Mouse (Mus musculus): ENCODE data around the gene Lypd6b.

Lypd6b gene

DNA sequence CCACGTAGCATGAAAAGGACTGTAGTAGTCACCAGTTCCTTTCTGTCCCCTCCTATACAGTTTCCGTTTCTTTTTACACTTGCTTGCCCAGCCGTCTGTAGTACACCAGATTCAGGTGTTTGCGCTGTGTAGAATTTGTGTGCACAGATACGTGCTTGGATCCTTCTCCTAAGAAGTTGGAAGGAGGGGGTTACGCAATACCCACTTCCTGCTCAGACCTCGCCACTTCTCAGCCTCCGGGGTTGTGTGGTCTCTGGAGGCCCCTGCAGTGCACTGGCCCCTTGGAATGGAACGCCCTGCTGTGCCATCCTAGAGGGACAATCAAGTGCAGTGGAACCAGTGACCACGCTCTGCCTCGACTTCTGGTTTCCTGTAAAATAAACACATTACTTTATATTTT lies 16.3 kb upstream of the Lypd6b start:
- DNase-seq = peak in 1 of 2 experiments; percentile 7

DNA sequence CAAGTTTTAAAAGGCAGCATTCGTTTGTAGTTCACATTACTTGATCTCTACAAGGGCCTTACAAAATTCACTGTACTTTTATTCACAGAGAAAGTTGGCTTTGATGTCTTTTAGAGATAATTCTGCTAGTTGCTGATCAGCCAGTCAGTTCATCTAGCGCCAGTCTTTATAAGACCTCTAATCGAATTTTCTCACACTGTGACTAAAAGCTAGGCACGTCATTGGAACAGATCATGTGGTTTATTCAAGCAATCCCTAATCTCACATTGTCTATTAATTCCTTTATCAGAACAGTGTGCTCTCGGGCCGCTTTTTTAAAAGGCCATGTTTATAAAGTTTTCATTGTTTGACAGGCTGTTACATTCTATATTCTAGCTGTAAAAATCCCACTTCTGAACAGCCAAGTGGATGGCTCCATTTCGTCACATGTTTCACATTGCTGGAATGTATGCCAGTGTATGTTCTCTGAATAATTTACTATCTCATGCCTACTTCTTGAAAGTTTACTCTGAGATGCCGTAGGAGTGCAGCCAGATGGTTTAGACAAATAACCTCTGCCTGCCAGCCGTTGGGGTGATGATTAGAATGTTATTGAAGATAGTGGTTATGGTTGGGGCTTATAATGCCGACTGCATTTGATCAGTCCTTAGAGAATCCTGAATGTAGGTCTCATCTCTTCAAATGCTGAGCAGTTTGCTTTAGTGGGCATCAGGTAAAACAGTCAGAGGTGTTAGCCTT lies 14.1 kb upstream of the Lypd6b start:
- no peak for DNase-seq

DNA sequence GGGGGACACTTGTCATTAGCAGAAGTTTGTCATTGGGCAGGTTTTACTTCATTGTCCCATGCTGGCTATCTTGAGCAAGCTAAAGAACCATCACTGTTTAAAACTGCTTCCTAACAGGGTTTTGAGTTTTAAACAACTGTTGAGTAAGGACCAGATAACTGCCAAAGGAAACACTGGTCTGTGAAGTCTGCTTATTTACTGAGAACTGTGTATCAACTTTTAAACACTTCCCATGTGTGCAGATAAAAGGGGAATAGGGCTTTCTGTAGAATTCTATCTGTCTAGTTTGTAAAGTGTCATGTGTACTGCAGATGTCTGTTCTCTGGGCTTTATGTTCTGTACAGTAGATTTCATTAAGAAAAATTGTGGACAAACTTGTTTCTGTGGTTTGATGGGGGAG lies 13.3 kb upstream of the Lypd6b start:
- DNase-seq = no peak

DNA sequence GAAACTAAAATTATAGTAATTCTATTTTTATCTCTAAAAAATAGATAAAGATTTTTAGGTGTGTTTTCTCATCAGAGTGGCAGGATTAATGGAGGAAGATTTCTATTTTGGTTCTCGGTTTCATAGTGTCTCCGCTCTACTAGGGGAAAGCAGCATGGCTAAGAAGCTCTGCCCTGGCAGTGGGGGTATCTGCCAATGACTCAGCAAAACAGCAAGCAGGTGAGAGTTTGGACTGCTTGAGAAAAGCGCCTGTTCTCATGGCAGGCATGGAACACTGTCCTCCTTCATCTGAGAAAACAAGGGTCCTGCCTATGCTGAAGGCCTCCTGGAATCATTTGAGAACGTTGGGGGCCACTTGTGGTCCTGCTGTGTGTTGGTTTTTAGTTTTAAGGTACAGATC lies 12.3 kb upstream of the Lypd6b start:
- DNase-seq = no peak

DNA sequence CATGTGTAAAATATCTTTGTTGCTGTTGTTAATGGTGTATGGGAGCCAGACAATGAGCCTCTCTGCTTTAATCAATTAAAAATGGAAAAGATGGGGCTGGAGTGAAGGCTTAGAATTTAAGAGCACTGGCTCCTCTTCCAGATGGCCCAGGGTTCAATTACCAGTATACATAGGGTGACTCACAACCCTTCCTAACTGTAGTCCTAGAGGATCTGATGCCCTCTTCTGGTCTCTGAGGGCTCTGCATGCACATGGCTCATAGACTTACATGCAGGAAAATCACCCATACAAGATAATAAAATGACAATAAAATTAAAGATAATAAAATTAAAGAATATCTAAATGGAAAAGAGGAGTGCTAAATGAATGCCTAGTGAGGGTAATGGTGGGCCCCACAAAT lies 11.8 kb upstream of the Lypd6b start:
- no peak for DNase-seq

DNA sequence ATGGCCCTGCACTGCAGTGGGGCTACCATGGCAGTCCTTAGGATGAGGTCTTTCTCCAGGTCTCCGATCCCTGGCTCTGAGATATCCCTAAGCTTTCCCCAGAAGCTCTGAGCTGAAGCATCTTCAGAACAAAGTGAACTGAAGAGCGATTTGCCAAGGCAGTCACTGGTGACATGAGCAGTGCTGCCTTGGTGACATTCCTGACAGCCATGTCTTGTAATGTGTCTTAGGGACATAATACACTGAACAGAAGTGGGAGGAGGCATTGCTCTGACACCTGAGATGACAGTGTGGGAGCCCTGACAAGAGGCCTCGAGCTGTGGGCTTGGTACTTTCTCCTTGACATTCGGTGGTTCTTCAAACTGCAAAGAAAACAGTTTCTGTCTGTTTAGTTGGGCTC lies 11.1 kb upstream of the Lypd6b start:
- no peak for DNase-seq

DNA sequence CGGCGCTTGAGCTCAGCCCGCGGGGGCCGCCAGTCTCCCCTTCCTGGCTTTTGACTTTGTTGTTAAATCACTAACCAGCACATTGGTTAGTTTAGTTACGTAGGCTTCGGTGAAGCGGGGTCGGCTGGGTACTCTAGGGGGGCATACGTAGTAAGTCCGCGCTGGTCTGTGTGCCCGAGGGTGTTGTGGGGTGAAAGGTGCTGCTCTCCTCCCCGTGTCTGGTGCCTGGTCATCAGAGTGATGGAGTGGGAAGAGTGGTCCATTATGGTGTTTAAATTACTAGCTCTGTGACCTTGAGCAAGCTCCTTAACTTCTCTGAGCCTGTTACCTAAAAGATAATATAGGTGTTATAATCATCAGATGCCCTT lies 547 bp downstream of the Lypd6b start:
- DNase-seq = no peak

DNA sequence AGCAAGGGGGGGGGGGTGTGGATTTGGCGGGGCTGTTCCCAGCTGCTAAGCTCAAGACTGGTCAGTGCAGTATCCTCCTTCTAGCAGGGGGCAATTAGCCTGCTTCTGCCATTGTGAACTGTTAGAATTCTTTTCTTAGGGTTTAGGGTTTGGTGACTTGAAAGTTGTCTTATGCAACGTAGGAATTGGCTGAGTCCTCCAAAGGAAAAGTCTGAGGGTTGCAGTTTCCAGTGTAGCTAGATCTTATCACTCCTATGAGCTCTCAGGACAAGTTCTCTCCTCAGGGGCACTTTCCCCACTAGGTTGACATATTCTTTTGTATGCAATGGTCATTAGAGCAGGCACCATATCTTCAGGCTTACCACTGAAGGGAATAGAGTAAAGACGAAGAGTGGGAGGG lies 1.2 kb downstream of the Lypd6b start:
- no peak for DNase-seq

DNA sequence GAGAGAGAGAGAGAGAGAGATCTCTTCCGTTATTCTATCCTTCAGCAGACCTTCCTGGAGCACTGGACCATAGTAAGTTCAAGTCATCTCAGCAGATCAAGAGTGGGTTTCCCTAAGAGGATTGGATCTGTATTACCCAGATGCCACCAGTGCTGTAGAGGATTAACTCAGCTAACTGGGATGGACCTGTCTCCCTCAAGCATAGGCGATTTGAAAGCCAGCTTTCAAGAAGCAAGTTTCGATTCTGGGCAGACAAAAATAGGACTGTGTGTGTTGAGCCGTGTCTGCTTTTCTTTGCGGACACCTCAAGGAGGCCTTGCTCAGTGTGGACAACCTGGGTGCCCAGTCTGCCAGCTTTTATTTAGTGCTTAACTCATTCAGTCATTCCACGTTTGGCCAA lies 1.6 kb downstream of the Lypd6b start:
- DNase-seq = no peak

DNA sequence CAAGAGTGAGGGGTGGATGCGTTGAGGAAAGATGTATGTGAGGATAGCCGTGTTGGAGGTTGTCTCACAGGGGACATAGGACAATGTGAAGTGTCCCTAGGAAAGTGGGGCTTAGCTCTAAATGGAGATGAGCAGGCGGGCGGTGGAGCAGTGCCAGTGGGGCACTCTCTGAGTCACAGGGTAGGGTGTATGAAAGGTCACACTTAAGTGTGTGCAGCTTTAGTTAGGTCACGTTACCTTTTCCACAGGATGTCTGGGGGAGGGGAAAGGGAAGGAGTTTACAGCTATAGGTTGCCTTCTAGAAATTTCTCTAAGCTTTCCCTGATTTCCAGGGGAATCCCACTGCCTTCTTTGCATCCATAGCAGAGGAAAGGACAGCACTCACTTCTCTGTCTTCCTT lies 2.0 kb downstream of the Lypd6b start:
- no peak for DNase-seq

DNA sequence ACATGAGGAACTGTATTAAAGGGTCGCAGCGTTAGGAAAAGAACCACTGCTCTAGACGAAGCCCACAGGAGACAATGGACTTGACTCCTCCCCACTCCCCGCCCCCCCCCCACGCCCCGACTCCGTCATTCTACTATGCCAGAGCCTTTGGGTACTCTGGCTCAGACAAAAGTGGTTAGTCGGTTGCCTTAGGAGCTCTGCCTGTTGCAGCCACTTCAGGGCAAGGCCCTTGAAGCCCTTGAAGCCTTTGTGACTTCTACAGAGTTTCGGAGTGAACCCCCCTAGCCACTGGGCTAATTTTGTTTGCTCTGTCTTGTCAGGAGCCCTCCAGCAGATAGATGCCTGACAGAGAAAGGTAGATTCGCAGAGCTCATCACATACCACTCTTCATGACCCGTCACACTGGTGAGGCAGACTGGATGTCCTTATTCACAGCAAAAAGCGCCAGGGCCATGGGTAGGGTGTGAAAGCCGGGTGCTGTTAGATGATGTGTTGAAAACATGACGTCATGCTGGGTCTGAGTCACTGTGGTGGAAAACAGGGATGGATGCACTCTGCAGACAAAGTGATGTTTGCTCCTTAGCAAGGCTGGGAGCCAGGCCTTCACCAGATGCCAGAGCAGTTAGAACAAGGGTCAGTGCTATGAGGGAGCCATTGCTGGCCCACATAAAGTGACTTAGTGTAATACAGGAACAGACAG lies 10.1 kb downstream of the Lypd6b start:
- DNase-seq = no peak

DNA sequence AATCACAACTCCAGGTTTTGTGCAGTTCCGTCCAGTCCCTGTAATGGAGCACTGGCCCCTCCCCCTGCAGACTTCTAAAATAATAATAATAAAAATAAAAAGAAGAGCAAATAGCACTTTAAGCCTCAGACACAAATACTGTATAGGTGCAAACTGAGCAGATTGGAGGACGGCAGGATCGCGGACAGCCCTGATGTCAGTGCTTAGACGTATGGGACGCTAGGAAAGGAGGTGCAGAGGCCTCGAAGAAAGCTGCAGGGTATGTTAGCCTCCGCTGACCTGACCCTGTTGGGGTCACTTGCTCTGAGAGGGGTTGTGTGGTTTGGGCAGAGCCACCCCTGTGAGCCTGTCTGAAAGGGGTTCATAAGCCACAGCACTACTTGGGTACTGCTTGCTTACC lies 17.0 kb downstream of the Lypd6b start:
- DNase-seq = no peak

DNA sequence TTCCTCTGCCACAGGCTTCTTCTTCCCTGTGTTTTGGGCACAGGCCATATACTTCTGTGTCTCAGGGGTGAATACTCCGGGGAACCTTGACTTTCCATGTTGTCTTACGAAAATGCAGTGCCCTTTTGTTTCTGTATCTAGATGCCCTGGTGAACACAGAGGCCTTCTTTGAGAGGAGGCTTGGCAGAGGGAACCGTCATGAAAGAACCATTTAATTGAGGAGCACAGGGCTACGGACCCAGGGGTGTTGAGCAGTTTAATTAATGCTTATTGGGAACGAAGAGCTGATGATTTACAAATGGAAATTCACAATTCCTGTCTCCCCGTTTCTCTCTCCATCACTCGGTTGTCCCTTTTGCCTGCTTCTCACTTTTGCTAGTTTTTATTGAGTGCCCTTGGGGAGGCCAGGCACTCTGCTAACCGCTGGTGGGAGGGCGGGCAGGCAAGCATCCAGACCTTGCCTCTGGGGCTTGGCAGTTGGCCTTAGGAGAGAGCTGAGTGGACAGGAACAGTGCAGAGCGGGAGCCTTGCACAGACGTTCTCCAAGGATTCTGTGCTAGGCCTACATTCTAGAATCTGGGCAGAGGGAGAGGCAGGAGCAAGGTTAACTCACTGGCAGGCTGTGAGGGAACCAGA lies 18.4 kb downstream of the Lypd6b start:
- DNase-seq = no peak

DNA sequence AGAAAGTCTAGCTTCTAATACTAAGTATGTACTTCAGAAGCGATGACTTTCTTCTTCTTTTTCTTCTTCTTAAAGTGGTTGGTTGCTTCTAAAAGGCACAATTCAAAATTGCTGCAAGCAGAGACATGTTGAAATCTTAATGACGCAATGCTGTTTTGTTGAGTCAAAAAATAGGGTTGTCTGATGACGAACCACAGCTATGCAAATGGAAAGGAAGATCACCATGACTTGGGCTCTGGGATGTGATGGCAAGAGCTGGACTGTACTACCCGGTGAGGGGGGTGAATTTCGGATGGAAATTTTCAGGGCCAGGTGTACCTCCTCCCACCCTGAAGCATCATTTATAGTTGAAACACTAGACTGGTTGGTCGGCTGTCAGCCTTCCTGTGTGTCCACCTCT lies 22.0 kb downstream of the Lypd6b start:
- DNase-seq = no peak

DNA sequence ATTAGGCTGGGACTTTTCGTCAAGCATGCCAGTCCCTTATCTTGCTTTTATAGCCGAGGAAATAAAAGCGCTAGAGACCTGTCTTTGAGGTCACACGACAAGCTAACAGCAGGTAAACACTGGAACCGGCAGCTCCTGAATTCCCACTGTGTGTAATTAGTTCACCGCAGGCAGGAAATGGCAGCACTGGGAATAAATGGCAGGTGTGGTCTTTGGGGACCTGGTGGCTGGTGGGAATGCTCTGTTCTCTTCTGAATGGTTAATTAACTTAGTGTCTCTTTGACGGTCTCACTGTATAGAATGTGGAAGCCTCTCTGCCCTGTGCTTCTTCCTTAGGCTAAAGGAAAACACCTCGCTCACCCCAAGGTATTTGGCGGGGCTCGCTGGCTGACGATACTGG lies 23.9 kb downstream of the Lypd6b start:
- DNase-seq = no peak

DNA sequence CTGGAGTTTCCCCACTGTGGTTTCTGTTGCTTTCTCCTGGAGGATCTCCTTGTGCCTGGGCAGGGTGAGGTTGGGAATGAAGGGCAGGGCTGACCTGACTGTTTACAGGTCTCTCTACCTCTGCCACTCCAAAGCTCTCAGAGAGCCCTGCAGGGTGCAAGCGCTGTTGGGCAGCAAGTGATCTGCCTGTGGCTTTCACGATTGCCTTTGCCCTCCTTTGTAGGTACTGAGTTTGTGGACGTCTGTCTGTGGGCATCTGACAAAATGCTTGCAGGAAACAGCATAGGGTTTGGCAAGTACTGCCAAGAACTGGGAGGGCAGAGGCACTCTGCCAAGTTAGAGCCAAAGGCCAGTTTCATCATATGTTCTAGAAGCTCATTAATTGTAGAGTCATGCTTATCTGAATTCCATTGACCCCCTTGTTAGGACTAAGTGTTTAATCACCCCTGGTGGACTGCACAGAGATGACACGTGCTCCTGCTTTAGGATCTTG lies 24.4 kb downstream of the Lypd6b start:
- DNase-seq = no peak

DNA sequence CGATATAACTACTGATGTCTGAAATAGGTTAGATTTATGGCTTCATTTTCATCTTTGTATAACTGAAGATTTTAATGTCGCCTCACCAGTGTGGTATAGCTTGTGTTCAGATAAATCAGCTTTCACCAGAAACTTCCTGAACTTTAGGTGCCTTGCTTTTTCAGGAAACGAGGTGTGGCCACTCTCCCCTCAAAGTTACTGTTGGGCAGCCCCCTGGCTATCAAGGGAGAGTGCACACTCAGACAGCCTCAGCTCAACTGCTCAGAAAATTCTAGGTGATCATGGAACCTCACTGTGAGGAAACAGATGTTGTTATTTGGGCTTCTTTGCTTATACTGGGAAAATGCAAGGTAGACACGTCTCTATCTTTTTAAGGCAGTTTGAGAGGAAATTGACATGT lies 25.7 kb downstream of the Lypd6b start:
- DNase-seq = no peak

DNA sequence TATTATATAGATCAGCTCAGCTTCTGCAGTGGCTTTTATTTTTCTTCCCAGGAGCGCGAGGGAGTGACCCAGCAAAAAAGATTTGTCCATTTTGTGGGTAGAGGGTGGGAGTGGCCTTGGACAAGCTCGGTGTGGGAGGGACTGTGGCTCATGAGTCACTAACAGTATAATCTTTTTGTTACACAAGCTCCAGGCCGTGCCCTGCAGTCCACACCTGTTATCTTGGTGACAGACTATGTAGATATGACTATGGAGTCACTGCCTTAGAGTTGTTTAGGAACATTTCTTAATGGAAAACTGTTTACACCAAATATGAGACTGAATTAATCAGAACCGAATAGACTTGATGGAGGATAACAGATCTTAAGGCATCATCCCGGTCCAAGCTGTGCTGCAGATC lies 26.5 kb downstream of the Lypd6b start:
- no peak for DNase-seq

DNA sequence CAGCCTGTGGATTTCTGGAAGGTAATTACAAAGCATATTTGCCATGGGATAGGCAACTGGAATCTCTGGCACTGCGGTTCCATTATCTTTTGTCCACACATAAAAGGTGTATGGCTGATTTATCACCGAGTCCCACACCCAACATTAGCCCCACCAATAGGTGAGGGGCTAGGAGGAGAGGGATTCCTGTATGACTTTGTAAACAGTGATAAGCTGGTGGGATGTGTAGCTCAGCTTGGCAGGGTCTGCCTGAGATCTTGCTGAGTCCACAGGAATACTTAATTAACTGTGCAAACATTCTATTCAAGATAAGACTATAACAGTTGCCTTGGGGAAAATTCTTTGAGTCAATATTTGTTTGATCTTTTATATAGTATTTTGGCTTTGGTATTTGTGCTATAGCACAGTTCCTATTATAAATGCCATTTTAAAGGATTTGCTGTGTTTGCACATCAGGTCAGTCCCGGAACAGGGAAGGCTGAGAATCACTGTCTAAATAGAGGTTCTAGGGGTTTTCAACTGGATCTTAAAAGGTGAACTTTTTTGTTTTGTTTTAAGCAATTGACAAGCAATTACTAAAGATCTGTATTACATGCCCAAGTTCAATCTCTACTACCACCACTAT lies 28.3 kb downstream of the Lypd6b start:
- no peak for DNase-seq

DNA sequence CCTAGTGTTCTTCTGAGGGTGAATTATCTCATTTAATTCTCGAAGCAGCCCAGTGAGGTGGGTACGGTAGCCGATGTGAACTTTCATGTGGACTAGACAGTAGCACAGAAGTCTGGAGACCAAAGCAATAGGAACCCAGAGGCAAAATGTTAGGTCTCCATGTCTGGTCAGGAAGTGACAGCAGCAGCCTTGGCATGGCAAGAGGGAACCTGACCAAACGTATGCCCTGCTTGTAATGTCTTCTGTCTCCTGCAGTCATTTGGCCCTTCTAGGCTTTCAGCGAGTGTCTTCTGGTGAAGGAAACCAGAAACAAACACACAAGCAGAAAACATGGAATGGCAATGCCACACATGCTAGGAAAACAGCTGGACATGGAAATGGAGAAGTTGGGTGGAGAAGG lies 29.1 kb downstream of the Lypd6b start:
- no peak for DNase-seq

DNA sequence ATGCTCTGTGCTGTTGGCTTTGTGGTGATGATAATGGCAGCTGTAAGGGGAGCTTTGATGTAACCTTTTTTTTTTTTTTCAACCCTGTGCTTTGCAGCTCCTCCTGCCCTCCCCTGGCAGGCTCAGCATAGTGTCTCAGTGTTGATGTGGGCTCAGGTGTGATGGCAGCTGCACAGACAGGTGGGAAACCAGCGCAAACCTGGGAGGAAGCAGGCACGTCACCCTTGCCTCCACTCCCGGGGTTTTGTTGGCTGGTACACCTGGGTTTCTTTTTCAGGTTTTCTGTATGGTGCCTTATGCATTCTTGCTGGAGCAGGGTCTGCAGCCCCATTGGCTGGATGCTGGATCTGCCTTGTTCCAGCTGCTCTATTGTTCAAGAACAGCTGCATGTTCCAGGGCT lies 29.7 kb downstream of the Lypd6b start:
- peak in 1 of 2 experiments; percentile 18 for DNase-seq

DNA sequence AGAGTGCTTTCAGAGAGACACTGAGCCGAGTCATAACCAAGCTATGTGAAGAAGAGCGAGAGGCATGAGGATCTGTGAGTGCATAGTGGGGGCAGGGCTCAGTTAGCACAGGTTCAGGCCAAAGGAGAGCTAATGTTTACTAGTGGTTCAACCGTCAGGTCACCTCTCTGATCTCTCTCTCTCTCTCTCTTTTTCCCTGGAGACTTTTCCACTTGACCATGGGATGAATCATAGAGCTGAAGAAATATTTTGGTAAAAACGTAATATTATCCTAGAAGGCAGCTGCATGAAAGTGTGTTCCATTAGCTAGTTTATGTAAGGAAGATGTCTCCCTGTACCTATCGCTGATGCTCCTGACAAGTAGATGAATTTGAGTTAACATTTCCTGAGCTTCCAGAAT lies 30.6 kb downstream of the Lypd6b start:
- no peak for DNase-seq

DNA sequence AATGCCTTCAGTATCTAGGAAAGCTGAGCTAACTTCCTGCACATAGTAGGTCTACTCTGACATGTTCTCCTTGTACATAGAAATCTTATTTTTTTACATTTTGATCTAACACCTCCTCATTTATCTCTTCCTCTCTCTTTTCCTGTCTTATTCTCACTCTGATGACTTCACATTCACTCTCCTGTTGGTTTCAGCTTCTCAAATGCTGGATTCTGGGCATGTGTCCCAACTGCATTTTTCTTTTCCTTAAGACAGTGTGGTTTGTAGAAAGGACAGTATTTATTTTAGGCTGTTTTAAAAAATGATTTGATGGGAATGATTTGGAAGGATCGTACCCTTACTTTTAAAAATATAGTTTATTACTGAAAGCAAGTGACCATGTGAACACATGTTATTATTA lies 34.8 kb downstream of the Lypd6b start:
- no peak for DNase-seq

DNA sequence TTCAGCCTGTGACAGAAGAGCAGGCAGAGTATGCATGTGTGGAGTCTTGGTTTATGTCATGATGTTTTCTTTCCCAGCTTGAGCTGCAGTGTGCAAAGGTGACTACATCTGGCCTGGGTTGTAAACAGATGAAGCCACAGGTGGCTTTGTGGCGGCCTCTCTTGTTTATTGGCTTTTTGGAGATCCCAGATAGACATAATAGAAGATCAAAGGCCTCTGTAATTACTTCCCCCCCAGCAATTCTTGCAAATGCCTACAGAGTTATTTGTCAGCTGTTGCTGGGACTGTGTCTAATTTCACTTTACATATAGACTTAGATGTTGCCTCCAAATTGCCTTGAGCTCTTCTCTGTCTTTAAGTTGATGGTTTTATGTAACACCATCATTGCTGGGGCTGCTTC lies 38.1 kb downstream of the Lypd6b start:
- DNase-seq = no peak

All from thymus, adult 18-20 months (tissue).